Mouse (Mus musculus): ENCODE data around the gene Synrg. TPM values are rescaled to one million over a fixed set of nuclear protein-coding genes. Genes with fewer than 3 reads are reported as not detected.

Synrg gene
- total and polyA plus RNA-seq, 3 experiments: 37.4 to 58.6 (median 47.1) TPM

- no peak for DNase-seq
Measured at GRCm38 (mm10) chr11:84073816-84074764, 109.9 kb downstream of the Synrg start.

- DNase-seq: no peak
Measured at GRCm38 (mm10) chr11:84077008-84077407, 112.8 kb downstream of the Synrg start.

- no peak for DNase-seq
Measured at GRCm38 (mm10) chr11:84078601-84079000, 114.4 kb downstream of the Synrg start.

GRCm38 (mm10) chr11:84079361-84079760 lies 115.1 kb downstream of the Synrg start:
- no peak for DNase-seq

- no peak for DNase-seq
Measured at GRCm38 (mm10) chr11:84079887-84080286, 115.7 kb downstream of the Synrg start.

- no peak for DNase-seq
Measured at GRCm38 (mm10) chr11:84080327-84080726, 116.1 kb downstream of the Synrg start.

GRCm38 (mm10) chr11:84081901-84082300 lies 117.7 kb downstream of the Synrg start:
- DNase-seq: no peak

GRCm38 (mm10) chr11:84090572-84090971 lies 126.3 kb downstream of the Synrg start:
- DNase-seq: no peak

Other genes with a start within 250 kb of the Synrg start
- 1 to 10 TPM in 1 of 2 experiments, not detected in 1; 1.0 TPM for gene Wfdc21, start 217.5 kb upstream of the Synrg start, total RNA-seq (2021)
- 5.2 and 5.8 TPM in 2 replicates for gene Wfdc21, start 217.5 kb upstream of the Synrg start, polyA plus RNA-seq (2012; rRNA removed)
- gene Heatr6, start 210.7 kb upstream of the Synrg start, total RNA-seq (2021): 10 to 100 TPM; 11.8 to 12.6 TPM
- 21.3 and 22.7 TPM in 2 replicates for gene Heatr6, start 210.7 kb upstream of the Synrg start, polyA plus RNA-seq (2012; rRNA removed)
- gene Hnf1b, start 114.4 kb upstream of the Synrg start, total RNA-seq (2021): not detected
- gene Hnf1b, start 114.4 kb upstream of the Synrg start, polyA plus RNA-seq (2012; rRNA removed): 0.26 and 0.53 TPM in 2 replicates
- gene Ddx52, start 22.4 kb upstream of the Synrg start, total RNA-seq (2021): 10 to 100 TPM; 19.6 to 19.9 TPM
- 0.92 and 0.96 TPM in 2 replicates for gene Ddx52, start 22.4 kb upstream of the Synrg start, polyA plus RNA-seq (2012; rRNA removed)
- gene Dusp14, start 104.8 kb downstream of the Synrg start, total RNA-seq (2021): 10 to 100 TPM in 1 of 2 experiments, 1 to 10 TPM in 1; 8.0 to 17.8 TPM
- 13.4 and 16.7 TPM in 2 replicates for gene Dusp14, start 104.8 kb downstream of the Synrg start, polyA plus RNA-seq (2012; rRNA removed)
- 10 to 100 TPM; 12.5 to 16.3 TPM for gene Tada2a, start 165.2 kb downstream of the Synrg start, total RNA-seq (2021)
- gene Tada2a, start 165.2 kb downstream of the Synrg start, polyA plus RNA-seq (2012; rRNA removed): 2.6 and 3.1 TPM in 2 replicates
- 100 to 1,000 TPM; 161 to 510 TPM for gene Acaca, start 165.2 kb downstream of the Synrg start, total RNA-seq (2021)
- gene Acaca, start 165.2 kb downstream of the Synrg start, polyA plus RNA-seq (2012; rRNA removed): 60.3 and 70.2 TPM in 2 replicates
- gene Gm11437, start 203.0 kb downstream of the Synrg start, total RNA-seq (2021): not detected
- gene Gm11437, start 203.0 kb downstream of the Synrg start, polyA plus RNA-seq (2012; rRNA removed): not detected in 2 replicates

Data from adrenal gland, adult 2 months (tissue).